Mouse (Mus musculus): ENCODE results near the gene Ctnnbl1.

DNA sequence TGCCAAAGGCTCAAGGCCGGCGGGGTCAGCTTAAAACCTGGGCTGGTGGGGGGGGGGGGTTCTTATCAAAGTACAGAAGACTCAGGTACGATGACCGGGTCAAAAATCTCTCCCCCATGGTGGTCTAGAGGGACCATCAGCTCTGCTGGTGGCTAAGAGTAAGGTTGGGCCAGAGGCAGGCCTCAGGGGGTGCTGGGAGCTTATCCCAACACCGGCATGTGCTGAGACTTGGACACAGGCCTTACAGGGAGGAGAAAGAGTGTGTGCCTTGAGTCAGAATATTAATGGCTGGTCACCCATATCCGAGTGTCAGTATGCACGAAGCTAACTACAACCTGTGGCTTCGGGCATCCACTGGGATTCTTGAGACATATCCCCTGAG, 31.4 kb upstream of the Ctnnbl1 start:
- TF ChIP-seq POLR2A (IDR thresholded peaks at IDR 0.05; ENCODE audit: borderline replicate concordance, extremely low read depth, low read depth, low read length) = no peak
- TF ChIP-seq CTCF (IDR thresholded peaks at IDR 0.05; ENCODE audit: insufficient read depth, low read length) = no peak

Measured in lung, adult 2 months (tissue).